Mouse (Mus musculus) kidney, adult 2 months (tissue): ENCODE data around the gene Clta. TPM values are rescaled to one million over a fixed set of nuclear protein-coding genes. Genes with fewer than 3 reads are reported as not detected.

Experiments
- DNase-seq: peaks from one replicate; pipeline ENCODE4 v3.0.0; 2021
- H3K27ac ChIP-seq: fragments of 200-500 bp; 2 replicates; pipeline ENCODE4 v1.5.1; 2012; ENCODE audit warnings: low read depth, low read length, control low read depth, inconsistent platforms; ENCODE audit not compliant: insufficient read depth
- H3K27me3 ChIP-seq: fragments of 200-500 bp; replicated peaks from 2 replicates; pipeline ENCODE4 v1.6.1; 2012; ENCODE audit warnings: mild to moderate bottlenecking, moderate library complexity, low read length, inconsistent platforms; ENCODE audit not compliant: control insufficient read depth, insufficient read depth
- H3K36me3 ChIP-seq: fragments of 200-500 bp; 2 replicates; pipeline ENCODE4 v1.6.1; 2012; ENCODE audit warnings: mild to moderate bottlenecking, moderate library complexity, low read length, inconsistent platforms; ENCODE audit not compliant: control insufficient read depth, insufficient read depth
- H3K4me1 ChIP-seq: fragments of 200-500 bp; 2 replicates; pipeline ENCODE4 v1.6.1; 2011; ENCODE audit warnings: low read length; ENCODE audit not compliant: control insufficient read depth, insufficient read depth
- H3K4me3 ChIP-seq: fragments of 200-500 bp; 2 replicates; pipeline ENCODE4 v1.5.1; 2011; ENCODE audit warnings: mild to moderate bottlenecking, low read depth, low read length, control low read depth; ENCODE audit not compliant: insufficient read depth
- CTCF ChIP-seq: fragments of 200-500 bp; conservative IDR thresholded peaks from 2 replicates; pipeline ENCODE4 v1.5.1; 2011; ENCODE audit warnings: low read depth, mild to moderate bottlenecking, control low read depth, low read length, moderate library complexity, mixed read lengths; ENCODE audit not compliant: insufficient read depth, insufficient read length
- POLR2A ChIP-seq: fragments of 200-500 bp; IDR thresholded peaks from one replicate; pipeline ENCODE4 v1.6.1; 2011; ENCODE audit warnings: low read depth, low read length, control low read depth
- WGBS: fragments of 180-500 bp; shearing (Covaris S2); methylation state at CpG from one replicate; pipeline ENCODE4 v1.1.7; 2018; 5-methylcytosine and 5-hydroxymethylcytosine counted together
- polyA plus RNA-seq: library from polyadenylated mRNA; depleted of rRNA; stranded (reverse); fragments of >200 nt; gene quantifications from 2 replicates; pipeline ENCODE4 v1.2.3, GENCODE M21; 2012; rRNA removed

Gene Clta
- polyA plus RNA-seq, 1 experiment: 261 TPM

GRCm38 (mm10) chr4:44073799-44074198 is 69.5 kb downstream of the Clta start:
- Histone ChIP-seq H3K4me3 (no peak overlapping the region), H3K4me1 (peaks cover 10% of the 10 kb centered on the region; the same call in 1 of the 2 replicates), H3K27ac (no peak overlapping the region), H3K27me3 (no peaks in the 10 kb centered on the region), H3K36me3 (no peaks in the 10 kb centered on the region)
- WGBS: 84% methylated on average over 3 of the region's 3 CpGs
- no peak for DNase-seq
- TF ChIP-seq POLR2A (no peak), CTCF (no peak)

- Histone ChIP-seq H3K27ac (no peak overlapping the region), H3K27me3 (no peaks in the 10 kb centered on the region), H3K4me3 (no peak overlapping the region), H3K4me1 (peaks cover 10% of the 10 kb centered on the region; the same call in 1 of the 2 replicates), H3K36me3 (no peaks in the 10 kb centered on the region)
- TF ChIP-seq POLR2A: no peak
- no peak for TF ChIP-seq CTCF
- DNase-seq: no peak
- 83% methylated on average over 4 of the region's 4 CpGs for WGBS
Measured at GRCm38 (mm10) chr4:44074422-44074821, 70.2 kb downstream of the Clta start.

GRCm38 (mm10) chr4:44078358-44078933 is 74.2 kb downstream of the Clta start:
- Histone ChIP-seq H3K27ac (no peak overlapping the region), H3K36me3 (no peaks in the 10 kb centered on the region), H3K27me3 (no peaks in the 10 kb centered on the region), H3K4me1 (no peaks in the 10 kb centered on the region), H3K4me3 (no peak overlapping the region)
- no peak for DNase-seq
- TF ChIP-seq CTCF (no peak), POLR2A (no peak)
- WGBS: 76% methylated on average over 7 of the region's 7 CpGs

Other genes with a start within 250 kb of the Clta start
- not detected in 2 replicates for gene Olfr159, start 233.4 kb upstream of the Clta start, polyA plus RNA-seq
- gene Olfr156, start 180.6 kb upstream of the Clta start, polyA plus RNA-seq: not detected in 2 replicates
- not detected in 2 replicates for gene Olfr157, start 164.3 kb upstream of the Clta start, polyA plus RNA-seq
- not detected in 2 replicates for gene Olfr155, start 152.9 kb upstream of the Clta start, polyA plus RNA-seq
- 8.5 and 10.3 TPM in 2 replicates for gene Reck, start 128.9 kb upstream of the Clta start, polyA plus RNA-seq
- gene Glipr2, start 47.1 kb upstream of the Clta start, polyA plus RNA-seq: 3.3 and 4.7 TPM in 2 replicates
- gene Ccin, start 21.0 kb upstream of the Clta start, polyA plus RNA-seq: 0.12 and 0.13 TPM in 2 replicates
- gene Gne, start 79.7 kb downstream of the Clta start, polyA plus RNA-seq: 26.2 and 26.4 TPM in 2 replicates
- gene Rnf38, start 229.3 kb downstream of the Clta start, polyA plus RNA-seq: 69.9 and 72.6 TPM in 2 replicates